ENCODE assay signal across 8 mouse cellular contexts in the genomic region with DNA sequence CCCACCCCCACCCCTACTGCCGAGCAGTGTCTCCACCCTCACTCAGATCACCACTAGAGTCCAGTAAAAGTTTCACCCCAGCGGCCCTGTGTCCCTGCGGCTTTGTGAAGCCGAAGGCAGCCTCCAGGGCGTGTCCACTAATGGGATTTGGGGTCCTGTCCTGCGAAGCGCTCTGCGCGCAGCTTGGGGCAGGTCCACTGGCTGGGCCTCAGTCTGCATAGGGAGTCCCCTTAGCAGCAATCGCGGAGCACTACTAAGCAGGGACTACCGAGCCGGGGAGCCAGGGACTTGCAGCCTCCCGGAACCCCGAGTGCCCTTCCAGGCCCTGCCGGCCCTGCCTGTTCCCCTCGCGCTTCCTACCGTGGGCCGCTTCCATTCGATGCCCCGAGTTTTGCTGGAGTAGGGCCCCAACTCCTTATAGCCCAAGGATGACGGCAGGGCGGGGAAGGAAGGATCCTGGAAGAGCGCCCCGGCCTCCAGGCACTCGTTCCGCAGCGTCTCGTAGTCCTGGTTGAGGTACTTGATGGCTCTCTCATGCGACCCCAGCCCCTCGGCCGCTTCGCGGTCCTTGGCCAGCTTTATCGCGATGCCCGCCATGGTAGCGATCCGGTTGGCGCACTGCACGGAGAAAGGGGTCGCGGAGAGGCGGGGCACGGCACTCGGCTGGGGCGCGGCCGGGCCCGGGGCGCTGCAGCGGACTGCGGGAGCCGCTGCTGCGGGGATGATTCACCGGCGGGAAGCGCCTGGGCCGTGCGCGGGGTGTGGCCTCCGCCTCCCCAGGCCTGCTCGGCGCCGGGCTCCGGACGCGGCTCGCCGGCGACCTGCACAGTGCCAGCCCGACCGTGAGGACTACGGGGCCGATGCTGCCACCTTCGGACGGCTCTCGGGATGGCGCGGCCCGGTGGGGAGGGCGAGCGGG. TPM values are rescaled to one million over a fixed set of nuclear protein-coding genes. Genes with fewer than 3 reads are reported as not detected.
DNase-seq lines count a peak whose midpoint lies in the region; ATAC-seq and TF ChIP-seq lines count a peak whose summit lies in the region.

Gene Capn2, minus strand, starts transcription at position 851 of the 919 bp plus-strand sequence.

- peak; percentile 93 for TF ChIP-seq CTCF in heart, adult 2 months (IDR thresholded peaks at IDR 0.05)
- peak; percentile 62 for TF ChIP-seq CTCF in kidney, adult 2 months (conservative IDR thresholded peaks at IDR 0.05; ENCODE audit: insufficient read depth, insufficient read length, low read depth, low read length)
- peak; percentile 57 for TF ChIP-seq CTCF in small intestine, adult 2 months (IDR thresholded peaks at IDR 0.05; ENCODE audit: extremely low read depth, insufficient read length, insufficient replicate concordance, low read depth, low read length)

- H3K4me1 ChIP-seq in embryonic facial prominence, embryonic 12.5 days = peaks cover 47% of the 10 kb centered on the region
- H3K4me1 ChIP-seq in heart, adult 2 months (ENCODE audit: control insufficient read depth, insufficient read depth, low read length) = peaks cover 30% of the 10 kb centered on the region
- peaks cover 6% of the 10 kb centered on the region for H3K4me1 ChIP-seq in kidney, adult 2 months (ENCODE audit: control insufficient read depth, insufficient read depth, low read length)
- peaks cover 41% of the 10 kb centered on the region for H3K4me1 ChIP-seq in limb, embryonic 12.5 days (replicated peaks)
- H3K4me1 ChIP-seq in midbrain, embryonic 13.5 days (replicated peaks) = peaks cover 25% of the 10 kb centered on the region
- peaks cover 16% of the 10 kb centered on the region; the same call in 1 of the 2 replicates for H3K4me1 ChIP-seq in small intestine, adult 2 months (ENCODE audit: control insufficient read depth, insufficient read depth, insufficient read length, low read length)

- peak within 1 kb of the TSS; percentile 76 for H3K4me2 ChIP-seq in embryonic facial prominence, embryonic 12.5 days (replicated peaks)
- peak within 1 kb of the TSS; percentile 74 for H3K4me2 ChIP-seq in limb, embryonic 12.5 days
- H3K4me2 ChIP-seq in midbrain, embryonic 13.5 days (replicated peaks) = peak within 1 kb of the TSS; percentile 88

- H3K27ac ChIP-seq in embryonic facial prominence, embryonic 12.5 days = peak within 1 kb of the TSS; percentile 90
- H3K27ac ChIP-seq in heart, adult 2 months = peak within 1 kb of the TSS; percentile 96
- peak within 1 kb of the TSS; percentile 85 for H3K27ac ChIP-seq in kidney, adult 2 months (ENCODE audit: insufficient read depth, low read depth, low read length)
- H3K27ac ChIP-seq in limb, embryonic 12.5 days = peak within 1 kb of the TSS; percentile 91
- H3K27ac ChIP-seq in midbrain, embryonic 13.5 days = peak within 1 kb of the TSS; percentile 86
- H3K27ac ChIP-seq in small intestine, adult 2 months (ENCODE audit: insufficient read depth, low read depth, low read length) = peak within 1 kb of the TSS; percentile 52

- H3K36me3 ChIP-seq in embryonic facial prominence, embryonic 12.5 days = peaks cover 14% of the 10 kb centered on the region
- peaks cover 9% of the 10 kb centered on the region for H3K36me3 ChIP-seq in heart, adult 2 months (ENCODE audit: control insufficient read depth, insufficient read depth, low read length)
- H3K36me3 ChIP-seq in kidney, adult 2 months (ENCODE audit: control insufficient read depth, insufficient read depth, low read length) = no peaks in the 10 kb centered on the region
- H3K36me3 ChIP-seq in limb, embryonic 12.5 days = peaks cover 26% of the 10 kb centered on the region
- H3K36me3 ChIP-seq in midbrain, embryonic 13.5 days = peaks cover 14% of the 10 kb centered on the region
- H3K36me3 ChIP-seq in small intestine, adult 2 months (ENCODE audit: control insufficient read depth, insufficient read depth, low read length) = no peaks in the 10 kb centered on the region

- intact Hi-C loops in heart, adult 2 months (cut with DNase I) = loop anchor here (1.0 kb wide), 2 partner anchors 22 to 28 kb away; no protein-coding TSS in a partner anchor

- peak within 1 kb of the TSS; percentile 94 for H3K9ac ChIP-seq in embryonic facial prominence, embryonic 12.5 days
- peak within 1 kb of the TSS; percentile 95 for H3K9ac ChIP-seq in heart, adult 2 months (ENCODE audit: low read depth, low read length)
- peak within 1 kb of the TSS; percentile 94 for H3K9ac ChIP-seq in limb, embryonic 12.5 days (replicated peaks)
- H3K9ac ChIP-seq in midbrain, embryonic 13.5 days (replicated peaks) = peak within 1 kb of the TSS; percentile 92

- H3K79me2 ChIP-seq in heart, adult 2 months (replicated peaks; ENCODE audit: control insufficient read depth, insufficient read depth, low read length) = peaks cover 1% of the 10 kb centered on the region; the same call in 1 of the 2 replicates

- TF ChIP-seq POLR2A in heart, adult 2 months (IDR thresholded peaks at IDR 0.05; ENCODE audit: insufficient read depth, low read depth, low read length) = peak; percentile 50; the same call in 1 of the 2 replicates
- no peak for TF ChIP-seq POLR2A in kidney, adult 2 months (IDR thresholded peaks at IDR 0.05; ENCODE audit: low read depth, low read length)
- TF ChIP-seq POLR2A in small intestine, adult 2 months (IDR thresholded peaks at IDR 0.05; ENCODE audit: low read depth, low read length) = no peak

- peak within 1 kb of the TSS; percentile 80 for H3K4me3 ChIP-seq in embryonic facial prominence, embryonic 12.5 days
- peak within 1 kb of the TSS; percentile 98 for H3K4me3 ChIP-seq in heart, adult 2 months
- peak within 1 kb of the TSS; percentile 91 for H3K4me3 ChIP-seq in kidney, adult 2 months (ENCODE audit: insufficient read depth, low read depth, low read length)
- H3K4me3 ChIP-seq in limb, embryonic 12.5 days (replicated peaks) = peak within 1 kb of the TSS; percentile 82
- peak within 1 kb of the TSS; percentile 76 for H3K4me3 ChIP-seq in midbrain, embryonic 13.5 days (replicated peaks)
- peak within 1 kb of the TSS; percentile 82 for H3K4me3 ChIP-seq in small intestine, adult 2 months (ENCODE audit: low read depth, low read length)

- H3K9me3 ChIP-seq in embryonic facial prominence, embryonic 12.5 days = no peaks in the 10 kb centered on the region
- H3K9me3 ChIP-seq in limb, embryonic 12.5 days = no peaks in the 10 kb centered on the region
- no peaks in the 10 kb centered on the region for H3K9me3 ChIP-seq in midbrain, embryonic 13.5 days

- peak; percentile 92 for ATAC-seq in embryonic facial prominence, embryonic 12.5 days (ENCODE audit: insufficient number of reproducible peaks, insufficient read depth, low FRiP score, low TSS enrichment)
- ATAC-seq in limb, embryonic 12.5 days (ENCODE audit: insufficient number of reproducible peaks, insufficient read depth, low FRiP score, low TSS enrichment, low read depth) = peak; percentile 87
- peak; percentile 97 for ATAC-seq in midbrain, embryonic 13.5 days

- TF ChIP-seq EP300 in heart, adult 2 months (IDR thresholded peaks at IDR 0.05; ENCODE audit: insufficient read depth, low read depth, low read length) = peak; percentile 66; the same call in 1 of the 2 replicates

- under 1% methylated on average over 84 of the region's 84 CpGs for WGBS in embryonic facial prominence, embryonic 12.5 days
- WGBS in heart, adult 2 months = under 1% methylated on average over 84 of the region's 84 CpGs
- under 1% methylated on average over 82 of the region's 84 CpGs for WGBS in kidney, adult 2 months
- under 1% methylated on average over 84 of the region's 84 CpGs for WGBS in limb, embryonic 12.5 days
- under 1% methylated on average over 78 of the region's 84 CpGs for WGBS in midbrain, embryonic 13.5 days
- WGBS in small intestine, adult 2 months = 1% methylated on average over 82 of the region's 84 CpGs

- peak; percentile 90 for DNase-seq in adrenal gland, postnatal 10 days
- DNase-seq in heart, adult 2 months = peak; percentile 93 to 94
- DNase-seq in kidney, adult 2 months = peak; percentile 91
- DNase-seq in c-Kit-positive CD71-positive TER-119-positive erythroid progenitor cells, embryonic 14.5 days (ENCODE audit: low spot score) = no peak

- 0 out of 2 replicates have a peak, but pooled peaks cover 4% of the 10 kb centered on the region for H3K27me3 ChIP-seq in embryonic facial prominence, embryonic 12.5 days
- no peaks in the 10 kb centered on the region for H3K27me3 ChIP-seq in heart, adult 2 months (ENCODE audit: control insufficient read depth, insufficient read depth, low read length)
- H3K27me3 ChIP-seq in kidney, adult 2 months (replicated peaks; ENCODE audit: control insufficient read depth, insufficient read depth, low read length) = no peaks in the 10 kb centered on the region
- no peaks in the 10 kb centered on the region for H3K27me3 ChIP-seq in limb, embryonic 12.5 days
- H3K27me3 ChIP-seq in midbrain, embryonic 13.5 days = peaks cover 25% of the 10 kb centered on the region
- peaks cover 2% of the 10 kb centered on the region; the same call in 1 of the 2 replicates for H3K27me3 ChIP-seq in small intestine, adult 2 months (ENCODE audit: control insufficient read depth, insufficient read depth, low read length)

RNA-seq across cellular contexts. Expression of gene Capn2, which starts in this region (rescaled TPM):
- 10 to 100 TPM; 79.3 to 94.3 TPM for total RNA-seq in adrenal gland, postnatal 10 days (2021)
- polyA plus RNA-seq in embryonic facial prominence, embryonic 12.5 days (2016; fragmentation: Nextera tagmentation; extraction: Ambion mirVana) = 141 and 152 TPM in 2 replicates
- 10 to 100 TPM; 63.9 to 65.3 TPM for total RNA-seq in heart, adult 2 months (2021)
- polyA plus RNA-seq in heart, adult 2 months (2012; rRNA removed) = 28.0 and 46.2 TPM in 2 replicates
- 31.7 and 33.0 TPM in 2 replicates for polyA plus RNA-seq in kidney, adult 2 months (2012; rRNA removed)
- 134 TPM in 2 replicates for polyA plus RNA-seq in limb, embryonic 12.5 days (2016; fragmentation: Nextera tagmentation; extraction: Ambion mirVana)
- polyA plus RNA-seq in midbrain, embryonic 13.5 days (2015; fragmentation: Nextera tagmentation; extraction: Ambion mirVana) = 75.3 and 80.9 TPM in 2 replicates
- 6.6 and 6.7 TPM in 2 replicates for polyA plus RNA-seq in small intestine, adult 2 months (2012; rRNA removed)
